Comparison of ENCODE assay signal across 10 mouse cellular contexts in genomic region chr13:73263128-73263971, GRCm38 (mm10). TPM values are rescaled to one million over a fixed set of nuclear protein-coding genes. Genes with fewer than 3 reads are reported as not detected.
DNase-seq lines count a peak whose midpoint lies in the region; ATAC-seq lines count a peak whose summit lies in the region.
"Had no signal": no experiment of that assay in that cellular context is flagged by ENCODE, and none has a peak within 500 bp of the region (broad histone marks: within the 10 kb centered on the region; RNA-seq: fewer than 3 reads in every experiment).

No protein-coding gene starts in this region.

- H3K36me3 ChIP-seq in heart, embryonic 14.5 days (ENCODE audit: control insufficient read depth, insufficient read depth, low read length), result peaks cover 27% of the 10 kb centered on the region
- no peaks in the 10 kb centered on the region for H3K36me3 ChIP-seq in neural tube, embryonic 14.5 days (ENCODE audit: control insufficient read depth, insufficient read depth, low read length)

- peaks cover 90% of the 10 kb centered on the region for H3K27me3 ChIP-seq in heart, embryonic 14.5 days (ENCODE audit: control insufficient read depth, insufficient read depth, low read length)
- H3K27me3 ChIP-seq in neural tube, embryonic 14.5 days (ENCODE audit: control insufficient read depth, insufficient read depth, low read length), result peaks cover 88% of the 10 kb centered on the region

- DNase-seq in heart, adult 18-20 months, result peak; percentile 48 to 64
- no peak for DNase-seq in heart, postnatal 25 days (ENCODE audit: low spot score)
- DNase-seq in kidney, postnatal 10 days, result peak; percentile 55
- DNase-seq in ovary, adult 18-20 months (ENCODE audit: low spot score), result no peak
- DNase-seq in gastrocnemius, adult 18-20 months (ENCODE audit: low spot score), result no peak

- H3K9me3 ChIP-seq in heart, embryonic 14.5 days (ENCODE audit: control insufficient read depth, low read length), result no peaks in the 10 kb centered on the region
- H3K9me3 ChIP-seq in neural tube, embryonic 14.5 days (ENCODE audit: control insufficient read depth, low read length), result no peaks in the 10 kb centered on the region

- H3K4me1 ChIP-seq in heart, embryonic 14.5 days (ENCODE audit: control insufficient read depth in 2 of 2, insufficient read depth in 2 of 2, low read length in 2 of 2), result peaks cover 17 to 59% of the 10 kb centered on the region in 2 experiments; a peak in 3 of 4 replicates
- peaks cover 18% of the 10 kb centered on the region for H3K4me1 ChIP-seq in neural tube, embryonic 14.5 days (ENCODE audit: control insufficient read depth, insufficient read depth, low read length)

- 1% methylated on average over 40 of the region's 40 CpGs for WGBS in heart, embryonic 14.5 days
- WGBS in neural tube, embryonic 14.5 days, result under 1% methylated on average over 40 of the region's 40 CpGs

- peak overlapping the region; percentile 85 for H3K4me2 ChIP-seq in heart, embryonic 14.5 days (ENCODE audit: low read length)
- peak overlapping the region; percentile 27; the same call in 1 of the 2 replicates for H3K4me2 ChIP-seq in neural tube, embryonic 14.5 days (ENCODE audit: low read depth, low read length)

- H3K4me3 ChIP-seq in heart, embryonic 14.5 days (ENCODE audit: control insufficient read depth in 1 of 2, insufficient read depth in 1 of 2, low read depth in 1 of 2, low read length in 2 of 2), result peak overlapping the region; percentile 67 to 82
- no peak overlapping the region for H3K4me3 ChIP-seq in neural tube, embryonic 14.5 days (ENCODE audit: low read depth, low read length)
- H3K4me3 ChIP-seq: erythroblast, embryonic 14.5 days had no signal

- no peak for ATAC-seq in heart, embryonic 14.5 days (ENCODE audit: insufficient number of reproducible peaks, insufficient read depth, low FRiP score, low read depth)
- ATAC-seq in neural tube, embryonic 14.5 days (ENCODE audit: low read depth), result no peak
- ATAC-seq in granulocyte monocyte progenitor cell, adult 5-6 weeks (replicated peaks; ENCODE audit: poor library complexity, severe bottlenecking), result no peak

- peak overlapping the region; percentile 97 for H3K27ac ChIP-seq in heart, embryonic 14.5 days (replicated peaks in 1 of 2; ENCODE audit: control insufficient read depth in 1 of 2, insufficient read depth in 1 of 2, low read depth in 2 of 2, low read length in 2 of 2)
- no peak overlapping the region for H3K27ac ChIP-seq in neural tube, embryonic 14.5 days (ENCODE audit: low read depth, low read length)

- peak overlapping the region; percentile 96 for H3K9ac ChIP-seq in heart, embryonic 14.5 days (ENCODE audit: low read length)
- no peak overlapping the region for H3K9ac ChIP-seq in neural tube, embryonic 14.5 days (replicated peaks; ENCODE audit: low read depth, low read length)

- intact Hi-C loops in heart, postnatal 25 days (cut with DNase I), result loop anchor here (5.0 kb wide), 1 partner anchor 64 kb away; the partner anchor contains the start of genes Mrpl36 and Ndufs6

RNA-seq across cellular contexts. Expression of gene Irx4, which starts 3.1 kb away (rescaled TPM):
- total RNA-seq in heart, adult 18-20 months (2021), result 10 to 100 TPM; 19.8 to 28.7 TPM
- 10 to 100 TPM; 26.0 to 27.0 TPM for total RNA-seq in heart, postnatal 25 days (2021)
- 43.3 and 47.3 TPM in 2 replicates for polyA plus RNA-seq in heart, embryonic 14.5 days (2014; fragmentation: Nextera tagmentation; extraction: Ambion mirVana)
- 0.36 and 0.80 TPM in 2 replicates for polyA plus RNA-seq in neural tube, embryonic 14.5 days (2014; fragmentation: Nextera tagmentation; extraction: Ambion mirVana)
- not detected in 2 replicates for total RNA-seq in granulocyte monocyte progenitor cell, adult 5-6 weeks (2014; fragmentation: Nextera tagmentation)
- total RNA-seq in granulocyte monocyte progenitor cell, adult 5-6 weeks (2017), result not detected in 2 replicates
- total RNA-seq in gastrocnemius, adult 18-20 months (2021), result not detected
- total RNA-seq: CH12.LX had no signal
- polyA plus RNA-seq: erythroblast, embryonic 14.5 days had no signal

Comparison
In these comparisons a context has a peak if more than half of its experiments do, and no peak if none do; other contexts are left out.
1. DNase-seq: peak in heart, adult 18-20 months (2 of 2) and kidney, postnatal 10 days (single experiment); none in heart, postnatal 25 days (single experiment), ovary, adult 18-20 months (single experiment) and gastrocnemius, adult 18-20 months (single experiment).
2. RNA of gene Irx4, which starts 3.1 kb away (total RNA-seq): 19.8 to 28.7 TPM in heart, adult 18-20 months and 26.0 to 27.0 TPM in heart, postnatal 25 days; not detected in granulocyte monocyte progenitor cell, adult 5-6 weeks and not detected in gastrocnemius, adult 18-20 months; every median in the first group is over 10 times any median in the second.